Mouse (Mus musculus) megakaryocyte-erythroid progenitor cell, adult 5-6 weeks (primary cell): ENCODE measurements around the gene Tcf12. TPM values are rescaled to one million over a fixed set of nuclear protein-coding genes. Genes with fewer than 3 reads are reported as not detected.

Experiments used
- ATAC-seq: replicated peaks from 2 replicates; pipeline ENCODE4 v1.8.0; 2016; ENCODE audit warnings: mild to moderate bottlenecking, inconsistent platforms; ENCODE audit not compliant: severe bottlenecking, poor library complexity, low FRiP score, low TSS enrichment
- total RNA-seq, 2 experiments: library from RNA; stranded (forward) in 1 of 2; stranded (reverse) in 1 of 2; fragments of 200-1000, 215-1000 nt in 1 of 2; fragments of >200 nt in 1 of 2; fragmentation: Nextera tagmentation in 1 of 2; gene quantifications; 2 replicates each; pipeline ENCODE4 v1.2.3; 2014 to 2017

Gene Tcf12
- total RNA-seq, 2 experiments from 2014 or later: 57.1 to 118 TPM

- no peak for ATAC-seq
Observed at GRCm38 (mm10) chr9:71816121-71816520, 295.6 kb downstream of the Tcf12 start.

DNA sequence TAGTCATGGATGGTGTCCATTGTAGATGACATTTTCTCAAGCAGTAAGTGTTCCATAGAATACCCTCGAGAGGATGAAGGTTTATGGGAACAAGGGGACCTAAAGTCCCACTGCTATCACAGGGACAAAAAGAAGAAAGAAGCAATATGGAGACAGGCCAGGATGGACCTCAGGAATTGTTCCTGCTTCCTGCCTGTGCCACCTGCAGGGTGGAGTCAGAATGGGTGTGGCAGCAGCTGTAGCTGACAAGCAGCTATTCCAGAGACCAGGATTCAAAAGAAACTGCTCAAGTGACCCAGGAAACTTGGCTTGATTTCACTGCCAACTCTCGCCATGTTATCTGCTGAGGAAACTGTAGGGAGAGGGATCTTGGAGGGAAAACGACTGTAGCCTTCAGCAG, 298.1 kb downstream of the Tcf12 start:
- ATAC-seq: no peak

DNA sequence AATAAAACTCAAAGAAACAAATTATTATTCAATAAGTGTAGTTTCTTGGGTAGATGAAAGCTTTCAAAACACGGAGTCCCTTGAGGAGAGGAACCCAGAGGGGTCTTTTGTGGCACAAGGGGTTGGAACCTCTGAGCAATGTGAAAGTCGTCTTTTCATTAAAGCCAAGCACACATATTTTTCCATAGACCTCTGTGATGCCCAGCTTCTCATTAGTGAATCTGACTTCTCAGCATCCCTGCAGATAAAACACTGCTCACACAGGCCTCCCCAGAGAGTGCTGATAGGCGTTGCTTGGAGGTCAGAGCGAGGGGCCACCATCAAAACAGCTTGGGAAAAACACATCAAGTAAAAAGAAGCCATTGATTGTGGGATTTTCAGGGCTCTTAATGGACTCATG, 298.8 kb downstream of the Tcf12 start:
- ATAC-seq: no peak

- ATAC-seq: peak; percentile 65
Observed at GRCm38 (mm10) chr9:71812402-71812801, 299.3 kb downstream of the Tcf12 start.

DNA sequence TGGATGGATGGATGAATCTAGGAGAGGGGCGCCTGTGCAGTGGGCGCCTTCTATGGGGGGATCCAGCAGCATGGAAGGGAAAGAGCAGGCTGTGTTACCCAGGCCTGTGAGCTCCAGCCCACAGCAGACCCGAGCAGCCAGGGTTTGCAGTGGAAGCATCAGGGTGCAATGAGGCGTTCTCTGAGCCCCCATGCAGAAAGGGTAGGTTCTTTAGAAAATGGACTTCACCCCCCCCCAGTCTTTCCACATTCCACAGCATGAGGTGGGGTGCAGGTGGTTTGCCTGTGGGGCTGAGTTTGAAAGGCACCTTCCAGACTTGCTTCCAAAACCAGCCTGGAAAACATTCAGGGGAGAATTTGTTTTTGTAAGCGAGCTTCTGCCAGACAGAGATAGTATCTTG, 300.3 kb downstream of the Tcf12 start:
- no peak for ATAC-seq

GRCm38 (mm10) chr9:71810723-71811122, 300.9 kb downstream of the Tcf12 start:
- no peak for ATAC-seq

GRCm38 (mm10) chr9:71808640-71809254, 302.9 kb downstream of the Tcf12 start:
- no peak for ATAC-seq

- no peak for ATAC-seq
Observed at GRCm38 (mm10) chr9:71807801-71808200, 303.9 kb downstream of the Tcf12 start.

- peak; percentile 79 for ATAC-seq
Observed at GRCm38 (mm10) chr9:71806422-71806805, 305.3 kb downstream of the Tcf12 start.

- ATAC-seq: no peak
Observed at GRCm38 (mm10) chr9:71805646-71806421, 305.8 kb downstream of the Tcf12 start.

DNA sequence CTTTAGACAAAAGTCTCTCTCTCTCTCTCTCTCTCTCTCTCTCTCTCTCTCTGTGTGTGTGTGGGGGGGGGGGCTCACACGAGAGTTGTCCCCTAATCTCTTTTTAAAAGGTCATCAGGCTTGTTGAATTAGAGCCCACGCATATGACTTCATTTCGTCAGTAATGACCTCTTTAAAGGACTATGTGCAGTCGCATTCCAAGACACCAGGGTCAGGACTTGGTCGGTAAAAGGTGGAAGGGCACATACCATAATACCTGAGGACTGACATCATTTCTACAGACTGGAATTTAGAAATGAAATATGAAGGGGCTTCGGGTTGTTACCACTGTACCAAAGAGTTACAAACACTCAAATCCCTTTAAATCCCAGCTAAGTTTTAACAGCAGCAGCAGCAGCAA, 307.6 kb downstream of the Tcf12 start:
- ATAC-seq: no peak

DNA sequence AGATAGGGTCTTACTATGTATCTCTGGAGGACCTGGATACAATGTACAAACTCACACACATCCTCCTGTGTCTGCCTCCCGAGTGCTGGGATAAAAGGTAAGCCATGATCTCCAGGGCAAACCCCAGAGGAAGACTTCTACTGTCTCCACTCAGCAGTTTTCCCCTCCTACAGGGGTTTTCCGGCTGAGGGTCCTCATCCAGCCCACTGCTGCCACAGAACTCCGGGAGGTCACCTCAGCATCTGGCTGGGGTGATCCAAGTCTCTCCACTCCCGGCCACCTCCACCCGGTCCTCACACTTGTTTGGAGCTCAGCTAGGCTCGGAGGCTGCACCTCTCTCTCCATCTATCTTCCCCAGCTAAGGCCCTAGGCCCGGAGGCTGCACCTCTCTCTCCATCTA, 308.4 kb downstream of the Tcf12 start:
- ATAC-seq: no peak

- no peak for ATAC-seq
Observed at GRCm38 (mm10) chr9:71799598-71799997, 312.1 kb downstream of the Tcf12 start.

GRCm38 (mm10) chr9:71798176-71798575, 313.5 kb downstream of the Tcf12 start:
- ATAC-seq: no peak

Other genes starting within 250 kb of the Tcf12 start
- gene Zfp280d, start 163.0 kb upstream of the Tcf12 start, total RNA-seq (2014; fragmentation: Nextera tagmentation): 106 and 117 TPM in 2 replicates
- gene Zfp280d, start 163.0 kb upstream of the Tcf12 start, total RNA-seq (2017): 83.9 and 88.2 TPM in 2 replicates